Mouse (Mus musculus) thymus, postnatal 10 days (tissue): ENCODE data around the gene Frmd5.
"Not testable (repeated sequence)": the region's sequence is repeated elsewhere in the genome, so short reads cannot be mapped to it uniquely, and the experiment has no call there.

Experiments used
- DNase-seq, 2 experiments: peaks; one replicate each; pipeline ENCODE4 v3.0.0; 2021; ENCODE audit warnings: low spot score in 2 of 2

The Frmd5 gene

DNA sequence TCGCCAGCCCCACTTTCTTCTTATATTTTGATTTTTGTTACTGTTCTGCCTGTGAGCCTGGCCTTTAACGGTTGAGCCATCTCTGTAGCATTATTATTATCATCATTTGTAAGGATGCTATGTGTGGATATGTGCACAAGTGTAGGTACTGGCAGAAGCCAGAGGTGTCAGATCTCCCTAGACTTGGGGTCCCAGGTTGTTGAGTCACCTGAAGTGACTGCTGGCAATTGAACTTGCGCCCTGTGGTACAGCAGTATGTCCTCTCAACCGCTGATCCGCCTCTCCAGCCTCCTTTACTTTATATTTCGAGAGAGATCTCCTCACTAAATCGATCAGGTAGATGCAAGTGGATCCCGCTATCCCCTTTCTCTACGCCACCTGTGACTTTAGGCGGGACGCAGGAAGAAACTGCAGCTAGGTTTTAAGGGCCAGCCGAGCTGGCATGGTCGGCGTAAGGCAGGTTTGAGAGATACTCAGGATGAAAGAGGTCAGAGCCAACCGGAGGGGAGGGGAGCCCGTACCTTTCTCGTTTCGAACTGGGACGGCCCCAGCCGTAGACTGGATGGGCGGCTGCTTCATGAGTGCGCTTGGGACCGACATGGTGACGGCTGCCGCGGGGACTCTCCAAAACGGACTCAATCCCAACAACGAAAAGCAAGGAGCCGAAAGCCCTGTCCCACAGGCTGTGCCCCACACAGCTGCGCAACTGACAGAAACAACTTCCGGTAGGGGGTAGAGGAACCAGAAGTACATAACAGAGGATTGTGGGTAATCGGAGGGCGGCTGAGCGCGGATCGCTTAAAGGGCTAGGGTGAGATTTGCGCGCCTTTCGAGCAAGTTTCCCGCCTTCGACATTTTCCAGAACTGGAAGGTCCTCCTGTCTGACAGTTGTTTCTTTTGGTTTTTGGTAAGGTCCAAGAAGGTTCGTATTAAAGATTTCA is 300.7 kb downstream of the Frmd5 start, which contains the start of the genes Mfap1a and Wdr76:
Gene Mfap1a, minus strand, starts transcription at position 724 of the 941 bp plus-strand sequence.
Gene Wdr76, plus strand, starts transcription at position 782 of the 941 bp plus-strand sequence.
- DNase-seq: peak; percentile 80 to 81

DNA sequence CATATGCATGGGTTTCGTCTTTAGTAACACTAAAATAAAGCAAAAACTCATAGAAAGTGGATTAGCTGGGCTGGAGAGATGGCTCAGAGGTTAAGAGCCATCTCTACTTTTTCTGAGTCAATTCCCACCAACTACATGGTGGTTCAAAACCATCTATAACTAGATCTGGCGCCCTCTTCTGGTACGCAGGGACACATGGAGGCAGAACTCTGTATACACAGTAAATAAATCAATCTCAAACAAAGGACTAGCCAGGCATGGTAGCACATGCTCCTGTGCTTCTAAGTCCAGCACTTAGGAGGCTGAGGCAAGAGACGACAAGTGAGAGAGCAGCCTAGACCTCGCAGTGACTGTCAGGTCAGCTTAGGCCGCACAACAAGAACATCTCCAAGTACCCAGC is 305.3 kb downstream of the Frmd5 start:
- not testable (repeated sequence) for DNase-seq
